Mouse (Mus musculus): ENCODE data around the gene Podxl. TPM values are rescaled to one million over a fixed set of nuclear protein-coding genes. Genes with fewer than 3 reads are reported as not detected.
A peak's percentile ranks its signal among the peaks of the same experiment; 100 is the strongest.

Gene Podxl
- polyA plus RNA-seq, 1 experiment from 2014 or later = 26.0 TPM

DNA sequence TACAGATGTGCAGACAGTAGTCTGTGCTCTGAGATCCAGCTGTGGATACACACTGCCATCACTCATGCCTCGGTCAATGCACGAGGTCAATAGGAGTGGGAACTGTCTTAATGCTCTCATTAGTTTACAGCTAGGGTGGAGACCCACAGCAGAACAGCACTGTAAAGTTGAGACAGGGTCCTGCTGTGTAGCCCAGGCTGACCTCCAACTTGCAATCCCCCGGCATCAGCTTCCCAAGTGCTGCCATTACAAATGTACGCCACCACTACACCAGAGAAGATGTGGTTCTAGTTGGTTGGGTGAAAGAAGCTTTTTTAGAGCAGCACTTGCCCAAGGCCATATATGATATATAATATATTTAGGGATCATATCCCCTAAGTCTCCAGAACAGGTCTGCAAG is 40.1 kb downstream of the Podxl start:
- no peak overlapping the region for H3K27ac ChIP-seq (ENCODE audit: low read depth, low read length)
- no peak overlapping the region for H3K4me3 ChIP-seq (ENCODE audit: low read depth, low read length)
- no peaks in the 10 kb centered on the region for H3K4me1 ChIP-seq (ENCODE audit: control insufficient read depth, insufficient read depth, low read length)
- no peaks in the 10 kb centered on the region for H3K27me3 ChIP-seq (ENCODE audit: control insufficient read depth, insufficient read depth, low read length)
- no peaks in the 10 kb centered on the region for H3K36me3 ChIP-seq (ENCODE audit: control insufficient read depth, insufficient read depth, low read length)
- ATAC-seq (replicated peaks; ENCODE audit: insufficient number of reproducible peaks, low FRiP score, low TSS enrichment) = no peak
- H3K9ac ChIP-seq (ENCODE audit: low read depth, low read length) = no peak overlapping the region
- H3K4me2 ChIP-seq = no peak overlapping the region
- H3K9me3 ChIP-seq (replicated peaks; ENCODE audit: control insufficient read depth, low read length) = no peaks in the 10 kb centered on the region
- WGBS (ENCODE audit: insufficient replicate concordance) = 86% methylated on average over 4 of the region's 4 CpGs

DNA sequence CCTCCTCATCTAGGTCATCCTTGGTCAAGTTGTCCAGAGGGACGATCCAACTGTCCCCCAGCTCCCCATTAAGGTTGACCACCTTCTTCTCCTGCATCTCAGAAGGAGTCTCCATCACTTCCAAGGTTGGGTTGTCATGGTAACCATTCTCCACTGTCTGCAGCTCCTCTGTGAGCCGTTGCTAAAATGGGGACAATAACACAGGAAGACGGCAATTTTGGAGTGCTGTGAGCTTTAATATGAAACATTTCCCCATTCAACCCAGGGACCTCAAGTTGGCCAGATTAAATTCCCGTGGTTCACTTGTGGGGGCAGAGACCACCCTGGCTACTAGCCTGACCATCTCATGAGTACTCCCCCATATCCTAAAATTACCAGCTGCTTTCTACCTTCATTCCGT is 40.7 kb downstream of the Podxl start:
- WGBS (ENCODE audit: insufficient replicate concordance) = 79% methylated on average over 5 of the region's 5 CpGs
- Histone ChIP-seq H3K4me2 (no peak overlapping the region), H3K36me3 (ENCODE audit: control insufficient read depth, insufficient read depth, low read length) (no peaks in the 10 kb centered on the region), H3K4me3 (ENCODE audit: low read depth, low read length) (no peak overlapping the region), H3K9ac (ENCODE audit: low read depth, low read length) (no peak overlapping the region), H3K27me3 (ENCODE audit: control insufficient read depth, insufficient read depth, low read length) (no peaks in the 10 kb centered on the region), H3K27ac (ENCODE audit: low read depth, low read length) (no peak overlapping the region), H3K4me1 (ENCODE audit: control insufficient read depth, insufficient read depth, low read length) (peaks cover 4% of the 10 kb centered on the region), H3K9me3 (replicated peaks; ENCODE audit: control insufficient read depth, low read length) (no peaks in the 10 kb centered on the region)
- ATAC-seq (replicated peaks; ENCODE audit: insufficient number of reproducible peaks, low FRiP score, low TSS enrichment) = no peak

DNA sequence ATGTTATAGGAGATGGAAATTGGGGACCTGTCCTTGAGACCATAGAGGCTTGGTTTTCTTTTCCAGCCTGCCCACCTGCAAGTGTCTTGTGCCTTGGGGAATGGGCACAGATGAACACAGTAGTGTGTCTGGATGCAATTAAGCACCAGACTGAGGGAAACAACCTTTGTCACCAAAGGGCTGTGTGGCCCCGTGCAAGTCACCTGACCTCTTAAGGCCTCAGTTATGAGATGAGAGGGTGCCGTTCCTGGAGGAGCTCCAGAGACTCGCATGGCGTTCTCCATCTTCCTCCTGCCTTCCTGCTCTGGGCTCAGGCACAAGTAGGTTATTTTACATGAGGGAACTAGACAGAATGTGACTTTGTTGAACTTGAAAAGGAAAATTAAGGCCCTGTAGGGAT is 41.3 kb downstream of the Podxl start:
- no peaks in the 10 kb centered on the region for H3K36me3 ChIP-seq (ENCODE audit: control insufficient read depth, insufficient read depth, low read length)
- H3K4me3 ChIP-seq (ENCODE audit: low read depth, low read length) = no peak overlapping the region
- peaks cover 9% of the 10 kb centered on the region for H3K4me1 ChIP-seq (ENCODE audit: control insufficient read depth, insufficient read depth, low read length)
- H3K9me3 ChIP-seq (replicated peaks; ENCODE audit: control insufficient read depth, low read length) = no peaks in the 10 kb centered on the region
- no peak overlapping the region for H3K27ac ChIP-seq (ENCODE audit: low read depth, low read length)
- no peak overlapping the region for H3K4me2 ChIP-seq
- no peak for ATAC-seq (replicated peaks; ENCODE audit: insufficient number of reproducible peaks, low FRiP score, low TSS enrichment)
- no peak overlapping the region for H3K9ac ChIP-seq (ENCODE audit: low read depth, low read length)
- 82% methylated on average over 4 of the region's 4 CpGs for WGBS (ENCODE audit: insufficient replicate concordance)
- no peaks in the 10 kb centered on the region for H3K27me3 ChIP-seq (ENCODE audit: control insufficient read depth, insufficient read depth, low read length)

DNA sequence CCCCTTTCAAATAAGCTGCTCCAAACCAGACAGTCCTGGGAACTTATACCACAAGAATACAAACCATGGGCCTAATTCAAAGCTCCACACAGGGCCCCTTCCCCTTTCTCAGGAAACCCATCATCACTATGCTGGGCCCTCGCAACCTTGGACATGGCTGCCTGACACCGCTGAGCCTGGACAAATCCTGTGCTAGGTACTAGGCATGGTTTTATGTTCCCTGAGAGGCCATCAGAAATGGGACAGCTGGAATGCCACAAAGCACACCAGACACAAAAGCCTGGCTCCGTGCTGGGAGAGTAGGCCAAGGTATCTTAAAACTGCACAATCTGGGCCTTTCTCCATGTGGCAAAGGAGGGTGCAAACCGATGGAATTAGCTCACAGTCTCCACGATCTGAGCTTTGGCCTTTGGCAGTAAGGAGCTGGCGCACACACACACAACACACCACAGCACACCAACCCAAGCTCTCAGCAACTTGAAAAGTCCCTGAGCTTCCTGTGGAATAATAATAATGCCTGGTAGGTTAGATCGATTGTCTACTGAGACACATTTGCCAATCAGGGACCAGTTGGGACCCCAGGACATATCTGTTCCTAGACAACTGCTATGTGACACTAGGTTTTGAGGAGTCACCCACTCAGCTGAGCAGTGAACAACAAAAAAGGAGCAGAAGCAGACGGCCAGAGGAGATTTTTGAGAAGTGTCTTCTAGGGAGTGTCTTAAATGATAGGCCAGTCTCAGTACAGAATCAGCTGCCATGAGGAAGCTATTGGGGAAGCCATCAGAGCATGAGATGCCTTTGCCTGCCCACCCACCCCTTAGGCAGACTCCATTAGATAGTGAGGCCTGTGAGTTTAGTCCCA is 42.1 kb downstream of the Podxl start:
- WGBS (ENCODE audit: insufficient replicate concordance) = 82% methylated on average over 8 of the region's 8 CpGs
- no peak overlapping the region for H3K9ac ChIP-seq (ENCODE audit: low read depth, low read length)
- no peak for ATAC-seq (replicated peaks; ENCODE audit: insufficient number of reproducible peaks, low FRiP score, low TSS enrichment)
- H3K27me3 ChIP-seq (ENCODE audit: control insufficient read depth, insufficient read depth, low read length) = no peaks in the 10 kb centered on the region
- no peaks in the 10 kb centered on the region for H3K36me3 ChIP-seq (ENCODE audit: control insufficient read depth, insufficient read depth, low read length)
- no peak overlapping the region for H3K4me3 ChIP-seq (ENCODE audit: low read depth, low read length)
- H3K9me3 ChIP-seq (replicated peaks; ENCODE audit: control insufficient read depth, low read length) = no peaks in the 10 kb centered on the region
- H3K27ac ChIP-seq (ENCODE audit: low read depth, low read length) = no peak overlapping the region
- no peak overlapping the region for H3K4me2 ChIP-seq
- H3K4me1 ChIP-seq (ENCODE audit: control insufficient read depth, insufficient read depth, low read length) = peaks cover 13% of the 10 kb centered on the region

DNA sequence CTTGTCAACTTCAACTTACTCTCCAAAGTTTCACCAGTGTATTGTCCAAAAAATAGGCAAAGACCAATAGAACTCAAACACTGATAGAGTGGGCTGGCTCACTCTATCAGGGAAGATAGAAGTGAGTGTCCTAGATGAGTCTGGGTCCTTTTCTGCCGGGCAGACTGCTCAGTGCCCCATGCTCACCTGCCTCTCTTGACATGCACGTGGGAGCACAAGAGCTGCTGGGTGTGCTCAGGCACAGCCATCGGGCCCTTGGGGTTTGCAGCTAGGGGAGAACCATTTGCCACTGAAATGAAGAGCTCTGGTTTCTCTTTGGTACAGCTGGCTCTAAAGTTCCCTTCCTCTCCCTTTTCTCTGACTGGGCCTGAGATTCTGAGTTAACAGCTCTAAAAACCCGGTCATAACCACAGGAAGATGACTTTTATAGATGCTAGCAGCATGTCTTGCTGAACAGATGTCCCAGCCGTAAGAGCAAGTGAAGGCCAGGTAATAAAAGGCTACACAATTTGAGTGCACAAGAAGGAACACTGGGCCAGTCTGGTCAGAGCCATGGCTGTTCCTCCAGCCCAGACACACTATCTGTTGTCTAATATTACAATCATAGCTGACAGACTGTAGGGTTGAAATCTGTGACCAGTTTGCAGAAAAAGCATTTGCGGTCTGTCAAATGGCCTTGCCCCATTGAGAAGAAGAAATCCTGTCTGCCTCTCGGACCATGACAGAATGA is 43.1 kb downstream of the Podxl start:
- H3K4me1 ChIP-seq (ENCODE audit: control insufficient read depth, insufficient read depth, low read length) = peaks cover 13% of the 10 kb centered on the region
- H3K4me3 ChIP-seq (ENCODE audit: low read depth, low read length) = no peak overlapping the region
- H3K9me3 ChIP-seq (replicated peaks; ENCODE audit: control insufficient read depth, low read length) = no peaks in the 10 kb centered on the region
- H3K27ac ChIP-seq (ENCODE audit: low read depth, low read length) = no peak overlapping the region
- no peak for ATAC-seq (replicated peaks; ENCODE audit: insufficient number of reproducible peaks, low FRiP score, low TSS enrichment)
- H3K9ac ChIP-seq (ENCODE audit: low read depth, low read length) = no peak overlapping the region
- no peaks in the 10 kb centered on the region for H3K36me3 ChIP-seq (ENCODE audit: control insufficient read depth, insufficient read depth, low read length)
- WGBS (ENCODE audit: insufficient replicate concordance) = 69% methylated on average over 7 of the region's 7 CpGs
- no peaks in the 10 kb centered on the region for H3K27me3 ChIP-seq (ENCODE audit: control insufficient read depth, insufficient read depth, low read length)
- no peak overlapping the region for H3K4me2 ChIP-seq

DNA sequence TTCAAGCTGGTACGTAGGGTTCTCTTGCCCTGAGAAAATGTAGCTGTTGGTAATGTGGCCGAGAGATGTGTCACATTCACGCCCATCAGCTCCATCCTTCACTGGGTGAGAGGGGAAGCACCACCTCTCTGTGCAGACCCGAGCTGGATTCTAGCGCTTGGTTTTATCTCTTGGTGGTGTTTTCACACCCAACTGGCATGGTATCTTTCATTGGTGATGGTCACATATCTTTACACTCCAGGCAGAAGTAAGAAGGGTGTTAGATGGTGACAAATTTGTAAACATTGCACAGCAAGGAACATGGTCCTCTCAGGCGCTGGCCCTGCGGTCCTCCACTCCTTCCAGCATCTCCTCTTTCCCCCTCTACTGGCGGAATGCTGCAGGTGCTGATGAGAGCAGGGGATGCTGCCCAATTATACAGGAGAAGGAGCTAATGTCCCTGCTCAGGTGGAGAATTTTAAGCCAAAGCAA is 44.7 kb downstream of the Podxl start:
- H3K27me3 ChIP-seq (ENCODE audit: control insufficient read depth, insufficient read depth, low read length) = no peaks in the 10 kb centered on the region
- no peak for ATAC-seq (replicated peaks; ENCODE audit: insufficient number of reproducible peaks, low FRiP score, low TSS enrichment)
- no peak overlapping the region for H3K9ac ChIP-seq (ENCODE audit: low read depth, low read length)
- H3K4me1 ChIP-seq (ENCODE audit: control insufficient read depth, insufficient read depth, low read length) = peaks cover 13% of the 10 kb centered on the region
- no peak overlapping the region for H3K27ac ChIP-seq (ENCODE audit: low read depth, low read length)
- H3K4me2 ChIP-seq = no peak overlapping the region
- 51% methylated on average over 8 of the region's 8 CpGs for WGBS (ENCODE audit: insufficient replicate concordance)
- H3K4me3 ChIP-seq (ENCODE audit: low read depth, low read length) = no peak overlapping the region
- no peaks in the 10 kb centered on the region for H3K9me3 ChIP-seq (replicated peaks; ENCODE audit: control insufficient read depth, low read length)
- no peaks in the 10 kb centered on the region for H3K36me3 ChIP-seq (ENCODE audit: control insufficient read depth, insufficient read depth, low read length)

DNA sequence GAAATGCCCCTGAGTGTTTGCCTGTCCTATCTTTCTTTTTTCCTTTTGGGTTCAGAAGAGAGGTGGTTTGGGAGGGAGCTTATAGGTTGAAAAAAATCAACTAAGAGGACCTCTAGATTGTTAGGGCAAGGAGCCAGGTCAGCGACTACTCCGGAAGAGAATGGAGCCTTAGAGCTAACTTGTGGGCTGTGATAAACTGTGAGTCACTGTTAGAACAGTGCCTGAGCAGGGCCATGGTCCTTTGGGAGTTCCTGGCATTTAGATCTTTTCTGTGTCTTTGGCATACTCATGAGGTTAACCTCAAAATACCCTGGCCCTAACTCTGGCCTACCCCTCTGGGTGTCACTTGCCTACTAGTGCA is 45.5 kb downstream of the Podxl start:
- no peak overlapping the region for H3K4me2 ChIP-seq

DNA sequence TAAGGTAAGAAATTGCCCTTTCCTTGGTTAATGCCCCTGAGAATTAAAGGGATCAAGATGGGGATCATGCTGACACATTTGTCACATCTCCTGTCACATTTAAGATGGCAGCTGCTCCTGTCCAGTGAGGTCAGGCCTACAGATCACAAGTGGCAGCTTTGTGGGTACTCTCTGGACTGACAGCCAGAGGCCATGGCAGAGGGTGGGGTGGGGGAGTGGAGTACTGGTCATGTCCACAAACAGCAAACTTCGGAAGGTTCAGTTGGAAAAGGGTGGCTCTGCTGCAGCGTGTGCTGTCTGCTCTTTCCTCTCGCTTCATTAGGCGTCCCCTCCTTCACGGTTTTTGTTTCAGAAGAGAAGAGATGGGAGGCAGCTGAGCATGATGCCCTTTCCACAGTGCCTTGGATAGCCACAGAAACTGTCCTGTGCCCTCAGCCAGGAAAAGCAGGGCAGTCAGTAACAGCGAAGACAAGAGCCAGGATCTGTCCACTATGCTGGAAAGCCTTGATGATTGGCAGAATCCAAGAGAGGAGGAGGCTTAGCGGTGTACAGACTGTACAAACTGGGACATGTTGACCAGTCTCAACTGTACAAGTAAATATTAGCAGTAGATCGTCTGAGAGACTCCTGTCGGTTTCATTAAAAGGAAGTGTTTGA is 46.0 kb downstream of the Podxl start:
- no peaks in the 10 kb centered on the region for H3K9me3 ChIP-seq (replicated peaks; ENCODE audit: control insufficient read depth, low read length)
- H3K4me2 ChIP-seq = no peak overlapping the region
- ATAC-seq (replicated peaks; ENCODE audit: insufficient number of reproducible peaks, low FRiP score, low TSS enrichment) = no peak
- H3K4me1 ChIP-seq (ENCODE audit: control insufficient read depth, insufficient read depth, low read length) = peaks cover 13% of the 10 kb centered on the region
- WGBS (ENCODE audit: insufficient replicate concordance) = 68% methylated on average over 9 of the region's 9 CpGs
- H3K4me3 ChIP-seq (ENCODE audit: low read depth, low read length) = no peak overlapping the region
- no peaks in the 10 kb centered on the region for H3K36me3 ChIP-seq (ENCODE audit: control insufficient read depth, insufficient read depth, low read length)
- H3K27ac ChIP-seq (ENCODE audit: low read depth, low read length) = peak overlapping the region; percentile 63
- H3K27me3 ChIP-seq (ENCODE audit: control insufficient read depth, insufficient read depth, low read length) = no peaks in the 10 kb centered on the region
- H3K9ac ChIP-seq (ENCODE audit: low read depth, low read length) = no peak overlapping the region

More for the DNA sequence above, 45.5 kb downstream of the Podxl start:
- Histone ChIP-seq H3K9ac (ENCODE audit: low read depth, low read length) (no peak overlapping the region), H3K27ac (ENCODE audit: low read depth, low read length) (peak overlapping the region; percentile 63), H3K9me3 (replicated peaks; ENCODE audit: control insufficient read depth, low read length) (no peaks in the 10 kb centered on the region), H3K4me1 (ENCODE audit: control insufficient read depth, insufficient read depth, low read length) (peaks cover 13% of the 10 kb centered on the region), H3K27me3 (ENCODE audit: control insufficient read depth, insufficient read depth, low read length) (no peaks in the 10 kb centered on the region), H3K4me3 (ENCODE audit: low read depth, low read length) (no peak overlapping the region), H3K36me3 (ENCODE audit: control insufficient read depth, insufficient read depth, low read length) (no peaks in the 10 kb centered on the region)
- 50% methylated on average over 2 of the region's 2 CpGs for WGBS (ENCODE audit: insufficient replicate concordance)
- no peak for ATAC-seq (replicated peaks; ENCODE audit: insufficient number of reproducible peaks, low FRiP score, low TSS enrichment)

Data from heart, embryonic 11.5 days (tissue).